Mouse (Mus musculus) heart, embryonic 11.5 days (tissue): Measurements from ENCODE around the gene 1700013H16Rik. TPM values are rescaled to one million over a fixed set of nuclear protein-coding genes. Genes with fewer than 3 reads are reported as not detected.

Source experiments
- ATAC-seq: fragments of 200-750 bp; cut with Nextera tagmentation; replicated peaks from 2 replicates; pipeline ENCODE4 v1.8.0; 2017; ENCODE audit warnings: moderate library complexity; ENCODE audit not compliant: insufficient number of reproducible peaks, low FRiP score, low TSS enrichment
- H3K27ac ChIP-seq: fragments of 300-500 bp; sonication (generic); 2 replicates; pipeline ENCODE4 v1.5.1; 2014; ENCODE audit warnings: mild to moderate bottlenecking, low read depth, low read length
- H3K27me3 ChIP-seq: fragments of 300-500 bp; sonication (generic); 2 replicates; pipeline ENCODE4 v1.6.1; 2014; ENCODE audit warnings: mild to moderate bottlenecking, low read length, mixed read lengths; ENCODE audit not compliant: control insufficient read depth, insufficient read depth
- H3K36me3 ChIP-seq: fragments of 300-500 bp; sonication (generic); 2 replicates; pipeline ENCODE4 v1.6.1; 2014; ENCODE audit warnings: mild to moderate bottlenecking, low read length, moderate library complexity, mixed read lengths; ENCODE audit not compliant: control insufficient read depth, insufficient read depth
- H3K4me1 ChIP-seq: fragments of 300-500 bp; sonication (generic); 2 replicates; pipeline ENCODE4 v1.6.1; 2014; ENCODE audit warnings: low read length; ENCODE audit not compliant: control insufficient read depth, insufficient read depth
- H3K4me2 ChIP-seq: fragments of 300-500 bp; sonication (generic); 2 replicates; pipeline ENCODE4 v1.6.1; 2014; ENCODE audit warnings: mild to moderate bottlenecking, moderate library complexity
- H3K4me3 ChIP-seq: fragments of 300-500 bp; sonication (generic); 2 replicates; pipeline ENCODE4 v1.5.1; 2014; ENCODE audit warnings: low read depth, low read length
- H3K9ac ChIP-seq: fragments of 300-500 bp; sonication (generic); 2 replicates; pipeline ENCODE4 v1.6.1; 2014; ENCODE audit warnings: mild to moderate bottlenecking, low read depth, low read length, moderate library complexity
- H3K9me3 ChIP-seq: fragments of 300-500 bp; sonication (generic); replicated peaks from 2 replicates; pipeline ENCODE4 v1.6.1; 2016; ENCODE audit warnings: low read length; ENCODE audit not compliant: control insufficient read depth
- WGBS: fragments of 180-500 bp; shearing (Covaris S2); extraction: QIAGEN DNeasy Blood & Tissue Kit; methylation state at CpG from one replicate; pipeline ENCODE4 v1.1.7; 2014; ENCODE audit not compliant: insufficient replicate concordance; 5-methylcytosine and 5-hydroxymethylcytosine counted together
- polyA plus RNA-seq: library from polyadenylated mRNA; unstranded; fragments of >200 nt; fragmentation: Nextera tagmentation; extraction: Ambion mirVana; gene quantifications from 2 replicates; pipeline ENCODE4 v1.2.1, GENCODE M21; 2014

1700013H16Rik gene
- polyA plus RNA-seq, 1 experiment from 2014 or later: not detected

DNA sequence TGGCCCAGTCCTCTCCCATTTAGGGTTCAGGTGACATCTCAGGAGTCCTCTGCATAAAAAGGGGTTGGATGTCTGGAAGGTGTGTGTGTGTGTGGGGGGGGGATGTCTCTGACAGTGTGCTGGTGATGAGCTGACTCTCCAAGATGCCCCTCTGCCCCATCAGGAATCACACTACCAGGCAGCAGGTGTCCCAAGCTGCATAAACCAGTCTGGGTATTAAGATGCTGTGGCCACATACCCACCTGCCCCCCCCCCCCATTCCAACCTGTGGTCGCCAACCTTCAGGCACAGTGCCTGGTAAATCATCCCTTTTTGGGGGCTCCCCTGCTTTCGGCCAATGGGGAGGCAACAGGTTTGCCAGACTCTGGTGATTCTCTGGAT lies 41.7 kb downstream of the 1700013H16Rik start:
- Histone ChIP-seq H3K9me3 (no peaks in the 10 kb centered on the region), H3K4me1 (no peaks in the 10 kb centered on the region), H3K36me3 (no peaks in the 10 kb centered on the region), H3K27ac (no peak overlapping the region), H3K27me3 (no peaks in the 10 kb centered on the region), H3K4me2 (peak overlapping the region; percentile 59), H3K4me3 (no peak overlapping the region; the same call in 1 of the 2 replicates), H3K9ac (no peak overlapping the region)
- WGBS: 47% methylated on average over 2 of the region's 2 CpGs
- ATAC-seq: no peak

DNA sequence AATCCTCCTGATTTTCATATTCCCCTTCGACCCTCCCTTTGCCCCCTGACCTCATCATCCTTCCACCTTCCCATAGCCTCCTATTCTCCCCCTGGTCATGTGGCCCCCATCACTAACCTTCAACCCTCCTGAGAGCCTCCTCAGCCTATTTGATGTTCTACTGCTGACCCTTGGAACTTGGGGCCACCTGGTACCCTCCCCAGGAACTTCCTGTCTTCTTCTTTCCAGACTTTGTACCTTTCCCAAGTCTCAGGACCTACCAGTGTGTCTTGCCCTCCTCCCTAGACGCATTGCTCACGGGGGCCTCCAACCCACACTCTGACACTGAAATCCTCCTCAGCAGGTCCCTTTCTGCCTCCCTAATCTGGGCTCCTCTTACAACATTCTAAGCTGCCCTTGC lies 55.0 kb downstream of the 1700013H16Rik start:
- Histone ChIP-seq H3K9me3 (no peaks in the 10 kb centered on the region), H3K9ac (no peak overlapping the region), H3K4me2 (no peak overlapping the region), H3K27ac (no peak overlapping the region), H3K36me3 (no peaks in the 10 kb centered on the region), H3K4me3 (no peak overlapping the region), H3K4me1 (no peaks in the 10 kb centered on the region), H3K27me3 (no peaks in the 10 kb centered on the region)
- 71% methylated on average over 3 of the region's 3 CpGs for WGBS
- no peak for ATAC-seq

DNA sequence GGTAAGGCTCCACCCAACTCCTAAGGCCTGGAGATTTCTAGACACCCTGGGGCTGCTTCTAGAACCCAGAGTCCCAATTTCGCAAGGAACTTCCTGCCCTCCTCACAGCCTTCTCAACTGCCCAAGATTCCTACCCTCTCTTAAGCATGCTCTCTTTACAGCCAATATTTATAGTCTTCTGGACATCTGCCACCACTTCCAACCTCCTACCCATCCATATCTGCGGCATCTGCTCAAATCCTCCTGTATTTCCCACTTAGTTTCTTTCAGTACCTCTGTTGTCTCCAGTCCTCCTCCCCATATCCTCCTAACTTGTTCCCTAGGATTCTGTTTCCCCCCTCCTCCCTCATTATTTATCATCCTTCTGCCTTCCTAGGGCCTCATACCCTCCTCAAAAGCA lies 58.4 kb downstream of the 1700013H16Rik start:
- Histone ChIP-seq H3K9ac (no peak overlapping the region), H3K9me3 (no peaks in the 10 kb centered on the region), H3K27ac (no peak overlapping the region), H3K4me3 (no peak overlapping the region), H3K36me3 (no peaks in the 10 kb centered on the region), H3K4me2 (no peak overlapping the region), H3K27me3 (no peaks in the 10 kb centered on the region), H3K4me1 (no peaks in the 10 kb centered on the region)
- 85% methylated on average over 2 of the region's 2 CpGs for WGBS
- no peak for ATAC-seq

DNA sequence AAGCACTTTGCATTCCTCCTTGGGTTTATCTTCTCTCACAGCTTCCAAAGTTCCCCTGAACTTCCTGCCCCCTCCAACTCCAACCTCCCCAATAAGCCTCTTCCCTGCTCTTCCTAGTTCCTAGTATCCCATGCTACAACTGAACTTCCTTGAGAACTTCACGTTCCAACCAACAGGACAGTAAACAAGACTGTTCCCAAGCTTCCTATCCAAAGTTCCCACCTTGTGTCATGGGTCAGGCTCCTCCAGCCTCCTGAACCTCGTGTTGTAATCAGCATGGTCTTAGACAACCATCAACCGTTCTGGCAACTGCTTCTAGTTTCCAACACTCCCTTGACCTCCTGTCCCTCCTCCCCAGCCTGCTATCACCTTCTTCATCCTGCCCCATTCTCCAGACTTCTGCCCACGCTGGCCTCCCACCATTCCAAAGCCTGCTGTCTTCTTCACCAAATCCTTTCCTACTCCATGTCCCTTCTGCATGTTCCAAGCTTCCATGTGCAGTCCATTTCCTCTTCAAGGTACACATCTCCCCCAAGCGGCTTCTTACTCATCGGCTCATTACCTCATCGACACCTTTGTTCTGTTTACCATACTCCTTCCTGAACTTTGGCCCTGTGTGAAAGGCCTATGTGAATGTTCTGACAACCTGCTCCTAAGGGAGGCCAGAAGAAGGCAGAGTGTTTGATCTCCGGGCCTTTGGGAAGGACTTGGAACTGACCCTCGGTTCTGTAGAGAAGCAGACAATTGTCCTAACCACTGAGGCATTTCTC lies 63.4 kb downstream of the 1700013H16Rik start:
- H3K36me3 ChIP-seq: no peaks in the 10 kb centered on the region
- H3K4me1 ChIP-seq: no peaks in the 10 kb centered on the region
- H3K4me3 ChIP-seq: no peak overlapping the region
- H3K27me3 ChIP-seq: no peaks in the 10 kb centered on the region; the same call in 1 of the 2 replicates
- no peak for ATAC-seq
- WGBS: 74% methylated on average over 9 of the region's 9 CpGs
- no peak overlapping the region for H3K9ac ChIP-seq
- no peak overlapping the region for H3K4me2 ChIP-seq
- no peak overlapping the region for H3K27ac ChIP-seq
- H3K9me3 ChIP-seq: no peaks in the 10 kb centered on the region

DNA sequence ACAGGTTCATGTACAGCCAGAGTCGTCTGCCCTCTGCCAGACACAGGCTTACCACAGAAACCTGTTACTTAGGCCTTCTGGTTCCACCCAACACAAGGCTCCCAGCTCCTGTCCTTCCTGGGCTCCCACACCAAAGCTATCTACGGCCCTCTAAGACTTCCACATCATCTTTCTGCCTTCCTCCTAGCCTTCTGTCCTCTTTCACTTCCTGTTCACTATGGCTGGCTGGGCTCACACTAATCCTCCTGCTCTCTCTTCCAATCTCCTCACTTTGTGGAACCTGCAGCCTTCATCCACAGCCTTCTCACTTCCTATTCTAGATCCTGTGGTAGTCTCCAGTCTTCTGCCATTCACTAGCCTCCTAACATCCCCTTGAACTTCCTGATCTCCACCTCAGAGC lies 64.5 kb downstream of the 1700013H16Rik start:
- Histone ChIP-seq H3K27ac (no peak overlapping the region), H3K9me3 (no peaks in the 10 kb centered on the region), H3K4me1 (no peaks in the 10 kb centered on the region), H3K4me3 (no peak overlapping the region), H3K9ac (no peak overlapping the region), H3K36me3 (no peaks in the 10 kb centered on the region), H3K4me2 (no peak overlapping the region), H3K27me3 (no peaks in the 10 kb centered on the region; the same call in 1 of the 2 replicates)
- no peak for ATAC-seq
- 65% methylated on average over 2 of the region's 2 CpGs for WGBS

Other genes with a start within 250 kb of the 1700013H16Rik start
- gene Rtl8c, start 149.8 kb downstream of the 1700013H16Rik start, polyA plus RNA-seq: 40.7 and 45.6 TPM in 2 replicates
- gene Gm14597, start 148.9 kb downstream of the 1700013H16Rik start, polyA plus RNA-seq: not detected in 2 replicates
- 108 and 110 TPM in 2 replicates for gene Rtl8a, start 114.1 kb downstream of the 1700013H16Rik start, polyA plus RNA-seq
- 80.5 and 83.0 TPM in 2 replicates for gene Rtl8b, start 87.4 kb downstream of the 1700013H16Rik start, polyA plus RNA-seq
- 0.31 and 0.72 TPM in 2 replicates for gene 4930502E18Rik, start 33.0 kb downstream of the 1700013H16Rik start, polyA plus RNA-seq
- not detected in 2 replicates for gene Zfp36l3, start 18.6 kb upstream of the 1700013H16Rik start, polyA plus RNA-seq
- gene Xlr, start 39.9 kb upstream of the 1700013H16Rik start, polyA plus RNA-seq: 1.8 and 4.0 TPM in 2 replicates